Mouse (Mus musculus) cerebellum, adult 9-10 months (tissue): ENCODE results near the gene Armc10.
"Not testable (repeated sequence)": the region's sequence is repeated elsewhere in the genome, so short reads cannot be mapped to it uniquely, and the experiment has no call there.

ENCODE experiments used
- DNase-seq: peaks from one replicate; pipeline ENCODE4 v3.0.0; 2022

The Armc10 gene

DNA sequence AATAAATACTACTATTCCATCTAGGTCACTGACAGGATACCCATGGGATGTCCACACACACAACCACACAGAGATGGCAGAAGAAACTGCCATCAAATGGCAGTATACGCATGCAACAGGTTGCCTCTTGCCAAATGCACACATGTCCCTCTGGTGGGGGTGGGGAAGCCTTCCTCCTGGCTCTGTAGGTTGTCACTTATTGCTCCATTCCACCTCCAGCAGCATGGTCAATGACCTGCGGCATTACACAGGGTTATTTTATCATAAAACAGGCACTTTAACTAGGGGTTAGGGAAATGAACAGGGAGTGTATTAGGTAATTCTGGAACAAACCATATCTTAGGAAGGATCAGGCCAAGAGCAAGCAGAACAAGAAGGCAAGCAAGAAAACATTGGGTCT is 23.7 kb downstream of the Armc10 start:
- no peak for DNase-seq

DNA sequence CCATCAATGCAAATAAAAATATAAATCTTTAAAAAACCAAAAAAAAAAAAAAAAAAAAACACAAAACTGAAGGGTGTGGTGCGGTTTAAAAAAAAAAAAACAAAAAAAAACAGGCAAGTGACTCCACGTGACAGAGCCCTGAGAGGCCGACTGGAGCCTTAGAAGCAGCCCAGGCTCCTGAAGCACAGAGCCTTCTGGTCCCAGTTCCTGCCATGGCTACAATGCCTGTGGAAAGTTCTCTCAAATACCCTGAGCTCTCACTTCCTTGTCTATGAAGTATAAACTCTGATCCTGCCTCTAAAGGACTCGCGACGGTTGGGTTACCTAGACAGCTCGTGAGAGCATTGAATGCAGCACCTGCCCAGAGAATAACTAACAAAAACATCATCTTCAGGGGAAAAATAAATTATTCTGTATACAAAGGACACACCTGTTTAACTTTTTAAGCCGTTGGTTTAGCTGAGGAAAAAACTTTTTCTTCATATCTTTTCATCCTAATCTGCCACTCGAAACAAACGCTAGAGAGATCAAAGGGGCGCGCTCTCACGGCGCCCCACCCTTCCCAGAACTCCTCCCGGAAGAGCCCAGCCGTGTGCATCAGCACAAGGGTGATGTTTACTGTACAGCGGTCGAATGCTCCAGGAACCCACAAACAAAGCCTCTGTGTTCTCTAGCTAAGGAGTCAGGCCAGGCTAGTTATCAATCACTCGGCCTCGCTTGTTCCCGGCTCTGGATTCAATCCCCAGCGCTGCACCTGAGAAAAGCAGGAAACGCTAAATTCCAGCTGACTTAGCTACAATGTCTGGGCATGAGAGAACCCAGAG is 27.4 kb downstream of the Armc10 start:
- no peak for DNase-seq

DNA sequence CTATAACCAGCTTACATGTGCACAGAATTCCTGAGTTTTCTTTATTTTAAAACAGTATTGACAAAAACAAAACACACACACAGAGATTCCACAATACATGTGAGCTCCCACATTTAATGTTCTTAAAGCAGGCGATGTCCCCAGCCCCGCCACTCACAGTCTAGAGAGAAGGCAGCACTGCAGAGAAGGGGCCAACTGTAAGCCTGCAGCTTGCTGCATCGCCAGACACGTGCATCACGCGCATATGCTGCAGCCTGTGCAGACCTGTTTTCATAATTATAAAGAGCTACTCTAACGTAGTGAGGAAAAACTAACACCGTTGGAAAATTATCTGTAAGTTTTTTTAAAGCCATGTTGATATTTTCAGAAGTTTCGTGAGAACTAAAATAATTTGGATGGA is 28.1 kb downstream of the Armc10 start:
- DNase-seq = no peak

DNA sequence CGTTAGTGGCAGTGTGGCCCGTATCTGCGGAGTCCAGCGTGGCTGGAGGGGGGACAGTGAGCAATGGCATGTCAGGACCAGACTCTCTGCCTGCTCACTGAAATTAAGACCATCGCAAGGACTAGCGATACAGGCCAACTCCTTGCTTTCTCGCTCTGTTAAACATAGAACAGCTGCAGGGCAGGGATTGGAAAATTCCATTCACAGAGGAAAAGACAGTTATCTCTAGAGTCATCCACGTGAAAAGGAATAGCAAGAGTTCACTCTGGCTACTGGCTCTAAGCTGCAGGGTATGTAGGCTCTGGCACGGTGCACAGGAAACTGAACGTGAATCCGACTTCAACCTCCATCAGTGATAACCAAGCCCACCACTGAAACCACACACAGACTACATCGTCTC is 29.4 kb downstream of the Armc10 start:
- no peak for DNase-seq

DNA sequence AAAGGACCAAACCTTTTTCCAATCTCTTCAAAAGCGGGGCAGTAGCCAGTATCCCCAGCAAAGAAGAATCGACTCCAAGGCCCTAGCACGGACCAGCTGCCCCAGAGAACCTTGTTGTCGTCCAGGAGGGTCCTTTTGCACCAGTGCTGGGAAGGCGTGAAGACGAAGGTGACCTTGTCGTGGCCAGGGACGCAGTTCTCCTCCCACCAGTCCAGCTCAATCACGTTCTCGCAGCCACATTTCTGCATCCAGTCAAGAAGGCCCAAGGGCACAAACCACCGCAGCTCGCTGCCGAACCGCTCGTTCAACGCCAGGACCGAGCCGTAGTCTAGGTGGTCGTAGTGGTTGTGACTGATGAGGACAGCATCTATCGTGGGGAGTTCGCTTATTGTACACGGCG is 29.9 kb downstream of the Armc10 start:
- no peak for DNase-seq

DNA sequence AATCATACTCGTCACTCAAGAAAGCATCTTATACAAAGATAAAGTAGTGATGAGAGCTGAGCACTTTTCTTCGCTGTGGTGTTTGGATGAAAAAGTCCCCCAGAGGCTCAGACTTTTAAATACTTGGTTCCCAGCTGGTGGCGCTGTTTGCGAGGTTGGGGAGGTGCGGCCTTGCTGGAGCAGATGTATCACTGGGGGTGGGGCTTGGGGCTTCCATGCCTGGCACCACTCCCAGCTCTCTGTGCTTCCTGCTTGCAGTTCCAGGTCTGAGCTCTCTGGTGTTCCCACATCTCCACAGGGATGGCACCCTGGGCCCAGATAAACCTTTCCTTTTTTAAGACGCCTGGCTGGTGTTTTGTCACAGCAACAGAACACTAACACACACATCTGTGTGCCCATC is 32.3 kb downstream of the Armc10 start:
- no peak for DNase-seq

DNA sequence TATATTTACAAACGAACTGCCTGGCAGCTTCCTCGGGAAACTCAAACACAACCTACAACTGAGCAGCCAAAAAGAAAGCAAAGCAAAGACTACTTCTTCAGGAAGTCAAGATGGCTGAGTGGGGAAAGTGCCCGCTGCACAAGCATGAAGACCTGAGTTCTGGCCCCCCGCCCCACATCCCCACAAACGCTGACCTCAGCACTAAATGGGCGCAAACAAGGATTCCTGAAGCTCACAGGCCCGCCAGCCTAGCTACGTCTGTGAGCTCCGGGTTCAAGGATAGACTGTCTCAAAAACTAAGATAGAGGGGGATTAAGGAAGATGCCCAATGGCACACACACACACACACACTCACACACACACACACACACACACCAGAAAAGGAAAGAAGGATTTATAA is 32.8 kb downstream of the Armc10 start:
- DNase-seq = no peak

DNA sequence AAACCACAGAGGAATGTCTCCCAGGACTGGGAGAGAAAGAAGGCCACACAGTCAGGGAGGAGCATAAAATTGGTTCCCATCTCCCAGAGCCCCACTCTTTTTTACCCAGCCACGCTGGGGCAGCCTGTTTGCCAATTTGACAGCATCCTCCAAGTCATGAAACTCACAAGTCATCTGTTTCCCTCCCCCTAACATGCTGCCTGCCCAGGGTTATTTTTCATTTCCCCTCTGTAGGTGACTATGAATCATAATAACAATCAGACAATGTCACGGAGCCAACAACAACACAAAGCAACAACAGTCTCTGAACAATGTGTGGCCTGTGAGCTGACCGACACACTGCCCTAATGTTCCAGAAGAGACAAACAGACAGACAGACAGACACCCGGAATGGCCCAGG is 34.4 kb downstream of the Armc10 start:
- no peak for DNase-seq

DNA sequence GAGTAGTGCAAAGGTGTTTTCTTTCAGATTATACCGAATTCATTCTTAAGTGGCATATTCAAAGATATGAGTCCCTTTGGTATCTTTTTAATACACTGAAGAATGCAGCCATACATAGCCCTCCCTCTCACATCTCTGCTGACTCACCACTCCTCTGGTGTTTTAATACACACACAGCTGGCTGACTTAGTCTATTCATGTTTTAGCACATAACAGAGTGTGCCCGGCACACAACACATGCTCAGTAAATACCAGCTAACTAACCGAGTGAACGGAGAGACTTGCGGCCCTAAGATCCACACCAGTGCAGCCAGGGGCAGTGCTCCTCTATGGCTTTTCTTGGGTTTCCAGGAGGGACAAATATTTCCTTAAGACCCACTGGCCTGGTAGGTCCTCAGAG is 35.3 kb downstream of the Armc10 start:
- no peak for DNase-seq

DNA sequence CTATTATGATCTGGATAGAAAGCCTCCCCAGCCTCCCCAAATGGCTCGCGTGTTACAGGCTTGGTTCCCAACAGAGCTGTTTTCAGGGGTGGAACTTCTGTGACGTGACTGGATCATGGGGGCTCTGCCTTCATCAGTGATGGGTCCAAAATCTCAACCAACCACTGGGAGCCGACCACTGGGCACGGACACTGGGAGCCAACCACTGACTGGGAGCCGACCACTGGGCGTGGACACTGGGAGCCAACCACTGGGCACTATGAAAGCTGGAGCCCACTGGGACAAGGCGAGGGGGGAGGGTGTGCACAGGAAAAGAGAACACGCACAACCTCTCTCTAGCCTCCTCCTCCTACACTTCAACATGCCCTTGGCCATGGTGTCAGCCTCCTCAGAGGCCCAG is 38.2 kb downstream of the Armc10 start:
- no peak for DNase-seq

DNA sequence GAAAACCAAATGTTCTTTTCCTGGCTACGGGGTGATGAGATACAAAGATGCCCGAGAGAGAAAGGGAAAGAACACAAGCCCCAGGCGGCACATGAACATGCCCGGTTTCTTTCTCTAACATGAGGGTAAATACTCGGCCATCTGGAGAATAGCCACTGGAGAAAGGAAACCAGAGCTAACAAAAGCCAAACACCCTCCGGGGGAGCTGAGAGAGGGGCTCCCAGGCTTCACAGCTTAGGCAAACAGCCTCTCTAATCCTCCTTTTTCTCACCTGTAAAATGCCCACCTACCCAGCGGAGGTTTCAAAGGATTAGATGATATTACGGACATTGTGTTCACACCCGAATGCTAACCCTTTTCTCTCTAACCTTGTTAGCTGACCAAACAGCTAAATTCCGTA is 39.4 kb downstream of the Armc10 start:
- no peak for DNase-seq

DNA sequence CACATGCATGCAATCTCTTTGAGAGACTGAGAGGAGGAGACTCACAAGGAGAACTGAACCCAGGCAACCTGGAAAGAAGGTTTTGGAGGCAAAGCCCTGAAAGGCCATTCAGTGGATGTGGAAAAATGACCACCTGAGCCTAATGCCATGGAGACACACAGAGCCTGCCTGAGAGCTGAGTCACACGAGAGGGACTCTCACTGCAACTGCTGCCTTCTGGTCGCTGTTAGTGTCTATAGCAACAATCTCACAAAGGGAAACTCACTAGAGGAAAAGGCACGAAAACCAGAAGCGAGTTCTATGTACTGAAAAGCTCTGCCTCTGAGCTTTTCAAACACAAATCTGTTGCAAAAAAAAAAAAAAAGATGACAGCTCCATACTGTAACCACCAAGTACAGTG is 41.4 kb downstream of the Armc10 start:
- DNase-seq = no peak

DNA sequence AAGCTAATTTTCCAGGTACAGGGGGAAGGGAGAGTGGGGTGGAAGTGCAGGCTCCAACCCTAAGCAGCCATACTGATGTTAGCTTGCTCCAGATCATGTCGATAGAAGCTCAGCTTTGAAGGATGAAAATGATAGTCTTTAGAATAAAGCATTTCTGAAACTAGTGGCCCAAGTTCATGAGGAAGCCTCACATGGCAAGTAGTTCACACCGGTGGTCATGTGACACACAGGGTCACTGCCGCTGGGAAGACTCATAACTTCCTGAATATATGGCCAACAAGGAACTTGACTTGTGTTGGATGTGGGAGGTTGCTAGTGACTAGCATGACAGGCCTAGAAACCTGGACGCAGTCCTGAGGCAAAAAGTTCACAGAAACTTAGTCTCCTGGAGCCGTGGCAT is 46.6 kb downstream of the Armc10 start:
- no peak for DNase-seq

DNA sequence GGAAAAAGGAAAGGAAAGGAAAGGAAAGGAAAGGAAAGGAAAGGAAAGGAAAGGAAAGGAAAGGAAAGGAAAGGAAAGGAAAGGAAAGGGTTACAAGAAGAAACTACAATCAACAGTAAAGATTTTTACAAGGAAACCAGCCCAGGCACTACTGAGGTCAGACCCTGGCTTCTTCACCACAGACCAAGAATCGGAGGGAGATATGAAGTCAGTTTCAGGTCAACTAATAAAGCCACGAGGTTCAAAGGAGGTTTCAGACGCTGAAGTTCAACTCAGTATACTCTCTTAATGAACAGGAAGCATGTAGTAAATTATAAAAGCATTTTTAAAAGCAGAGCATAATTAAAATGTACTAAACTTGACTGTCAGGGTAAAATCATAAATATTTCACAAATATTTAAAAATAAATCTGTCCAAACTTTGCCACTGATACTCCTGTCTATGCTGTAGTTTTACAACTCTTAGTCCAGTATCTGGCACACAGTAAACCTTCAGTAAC is 47.8 kb downstream of the Armc10 start:
- DNase-seq = no peak

DNA sequence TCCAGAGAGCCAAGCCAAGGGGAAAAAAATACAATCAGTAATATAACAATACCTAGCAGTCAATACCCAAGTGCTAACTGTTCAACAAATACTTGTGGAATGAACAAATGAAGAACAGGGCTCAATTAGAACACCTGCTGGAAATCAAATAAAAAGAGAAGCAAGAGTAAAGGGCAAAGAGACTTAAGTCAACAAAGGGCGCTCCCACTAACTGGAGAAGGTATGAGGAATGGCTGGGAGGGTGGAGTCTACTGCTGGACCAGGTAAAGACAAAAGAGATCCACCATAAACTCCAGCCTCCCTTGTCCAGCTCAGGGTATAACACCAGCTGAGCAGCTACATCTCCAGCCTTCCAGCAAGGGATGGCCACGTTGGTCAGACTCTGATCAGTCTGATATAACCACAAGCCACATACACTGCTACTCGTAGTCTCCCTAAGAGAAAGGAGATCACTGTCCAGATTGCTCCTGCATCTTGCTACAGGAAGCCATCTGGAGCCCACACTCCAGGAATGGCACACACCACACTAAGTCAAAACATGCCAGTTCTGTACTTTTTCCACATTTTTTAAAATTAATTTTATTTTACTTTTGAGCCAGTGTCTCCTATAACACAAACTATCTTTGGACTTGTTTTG is 49.4 kb downstream of the Armc10 start:
- no peak for DNase-seq

DNA sequence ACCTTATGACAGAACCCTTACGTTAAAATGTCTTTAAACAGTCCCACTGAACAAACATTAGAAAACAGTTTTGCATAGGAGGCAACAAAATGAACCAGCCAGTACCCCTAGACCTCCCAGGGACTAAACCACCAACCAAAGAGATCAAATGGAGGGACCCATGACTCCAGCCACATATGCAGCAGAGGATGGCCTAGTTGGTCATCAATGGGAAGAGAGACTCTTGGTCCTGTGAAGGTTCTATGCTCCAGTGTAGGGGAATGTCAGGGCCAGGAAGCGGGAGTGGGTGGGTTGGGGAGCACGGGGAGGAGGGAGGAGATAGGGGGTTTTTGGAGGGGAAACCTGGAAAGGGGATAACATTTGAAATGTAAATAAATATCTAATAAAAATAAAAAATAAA is 53.9 kb downstream of the Armc10 start:
- not testable (repeated sequence) for DNase-seq

DNA sequence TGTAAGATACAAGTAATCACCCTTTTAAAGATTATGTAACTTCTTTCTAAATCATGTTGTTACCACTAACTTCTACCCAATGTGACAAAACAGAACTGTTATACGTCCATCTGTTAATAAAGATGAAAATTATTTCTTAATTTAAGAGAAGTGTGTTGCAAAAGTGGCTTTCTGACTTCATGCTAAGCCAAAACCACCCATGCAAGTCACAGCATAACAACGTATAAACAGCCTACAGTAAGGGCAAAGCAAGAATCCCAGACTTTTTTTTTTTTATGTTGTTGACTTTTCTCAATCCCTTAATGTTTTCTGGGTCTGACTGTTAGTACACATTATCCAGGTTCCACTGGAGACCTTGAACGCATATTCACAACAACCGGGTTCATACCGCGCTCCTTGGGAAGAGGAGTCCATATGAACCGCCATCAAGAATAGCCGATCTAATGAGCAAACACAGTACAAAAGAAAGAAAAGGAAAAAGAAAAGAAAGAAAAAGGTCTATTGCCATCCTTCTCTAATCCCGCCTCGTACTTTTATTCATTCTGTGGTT is 54.7 kb downstream of the Armc10 start:
- peak; percentile 38 for DNase-seq

DNA sequence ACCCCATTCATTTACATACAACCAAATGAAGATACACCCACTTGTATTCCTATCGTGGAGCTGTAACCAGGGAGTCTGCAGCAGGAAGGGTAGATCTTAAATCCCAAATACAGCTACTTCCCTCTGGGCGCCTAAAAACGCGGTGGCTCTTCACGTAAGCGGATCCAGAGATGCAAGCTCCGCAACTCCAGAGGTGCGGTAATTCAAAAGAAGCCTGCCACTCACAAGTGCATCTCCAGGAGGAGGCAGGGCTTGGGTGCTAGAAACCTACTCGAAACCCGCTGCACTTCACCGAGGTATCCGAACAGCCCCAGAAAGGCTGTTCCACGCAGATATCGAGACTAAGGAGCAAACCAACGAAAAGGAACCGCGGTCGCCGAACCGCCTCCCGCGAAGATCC is 55.3 kb downstream of the Armc10 start:
- DNase-seq = no peak

DNA sequence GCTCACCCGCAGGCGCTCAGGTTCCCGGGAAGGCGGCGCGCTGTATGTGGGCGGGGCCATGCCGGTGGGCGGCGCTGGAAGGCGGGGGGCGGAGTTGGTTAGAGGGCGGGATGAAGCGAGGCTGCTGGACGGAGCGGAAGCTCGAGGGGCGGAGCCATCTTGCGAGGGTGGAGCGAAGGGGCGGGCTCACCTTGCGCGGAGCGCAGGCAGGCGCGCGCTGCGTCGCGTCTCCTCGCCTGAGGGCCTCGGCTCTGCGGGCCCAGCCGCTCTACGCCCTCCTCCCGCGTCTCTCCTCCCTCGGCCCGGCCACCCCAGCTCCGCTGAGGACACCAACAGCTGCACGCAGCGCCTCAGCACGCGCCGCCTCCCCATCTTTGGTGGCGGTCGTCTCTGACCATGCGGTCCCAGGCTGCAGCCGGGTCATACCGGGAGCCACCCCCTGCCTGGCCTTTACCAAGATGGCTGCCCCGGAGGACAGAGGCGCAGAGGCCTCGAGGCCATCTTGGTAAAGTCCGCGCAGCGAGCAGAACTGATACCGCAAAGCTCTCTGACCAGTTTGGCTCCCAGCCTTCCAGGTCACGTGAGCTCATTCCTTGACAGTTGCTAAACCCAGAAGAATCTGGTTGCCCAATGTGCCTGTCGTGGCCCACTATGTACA is 55.9 kb downstream of the Armc10 start, which contains the start of gene Napepld:
Gene Napepld (minus strand): TSS at position 46 of the 658 bp plus-strand sequence.
- DNase-seq = peak; percentile 99

DNA sequence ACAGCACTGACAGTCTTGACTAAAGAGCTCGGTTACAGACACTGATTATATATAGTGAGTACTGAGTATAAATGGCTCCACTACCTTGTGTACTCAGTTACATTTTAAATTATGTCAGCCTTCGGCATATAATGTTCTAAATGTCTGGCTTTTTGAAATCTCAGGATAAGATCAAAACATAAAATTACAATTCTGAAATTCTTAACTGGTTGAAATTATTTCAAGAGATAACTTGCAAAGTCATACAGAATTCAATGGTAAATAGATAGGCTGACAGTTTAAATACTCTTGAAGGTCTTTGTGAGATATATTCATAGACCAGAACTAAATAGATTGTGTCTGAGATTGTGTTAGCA is 56.4 kb downstream of the Armc10 start:
- DNase-seq = no peak

DNA sequence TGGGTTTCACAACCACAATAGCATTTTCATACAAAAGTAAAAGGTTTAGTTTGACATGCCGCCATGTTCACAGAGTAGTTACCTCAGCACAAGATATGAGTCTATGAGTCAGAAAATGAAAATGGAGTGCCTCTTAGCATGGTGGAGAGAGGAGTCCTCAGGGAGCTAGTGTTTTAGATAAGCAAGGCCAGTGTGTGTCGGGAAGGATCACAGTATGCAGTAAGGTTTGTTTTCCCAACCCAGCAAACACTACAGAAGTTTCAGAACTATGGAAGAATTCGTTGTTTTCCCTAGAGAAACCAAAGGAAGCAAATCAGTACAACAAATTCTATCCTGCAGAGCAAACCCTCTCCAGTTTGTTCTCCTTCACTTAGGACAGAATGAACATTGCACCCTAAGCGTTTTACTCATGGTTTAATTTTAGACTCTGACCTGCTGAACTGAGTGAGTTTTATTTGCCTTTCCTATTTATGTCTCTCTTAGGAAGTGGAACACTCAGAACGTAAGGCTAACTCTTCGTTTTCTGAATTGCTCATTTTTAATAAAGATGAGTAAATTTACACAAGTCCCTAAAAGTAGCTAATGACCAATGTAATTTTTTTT is 57.4 kb downstream of the Armc10 start:
- no peak for DNase-seq

DNA sequence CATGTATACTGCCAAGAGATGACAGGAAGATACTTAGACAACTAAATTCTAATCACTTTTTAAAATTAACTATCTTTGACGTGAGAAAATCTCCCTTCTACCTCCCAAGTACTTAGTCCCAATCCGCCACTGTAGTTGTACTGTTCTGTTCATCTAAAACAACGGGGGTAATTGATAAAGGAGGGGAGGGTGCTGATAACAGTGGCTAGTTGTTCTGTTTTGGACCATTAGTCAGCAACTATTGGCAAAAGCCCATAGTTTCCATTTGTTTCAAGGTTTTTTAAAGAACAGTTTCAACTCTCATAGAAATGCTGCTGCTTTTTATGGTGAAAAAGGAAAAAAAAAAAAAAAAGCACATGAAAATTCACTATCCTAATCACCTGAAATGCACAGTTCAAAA is 58.1 kb downstream of the Armc10 start:
- DNase-seq = no peak

DNA sequence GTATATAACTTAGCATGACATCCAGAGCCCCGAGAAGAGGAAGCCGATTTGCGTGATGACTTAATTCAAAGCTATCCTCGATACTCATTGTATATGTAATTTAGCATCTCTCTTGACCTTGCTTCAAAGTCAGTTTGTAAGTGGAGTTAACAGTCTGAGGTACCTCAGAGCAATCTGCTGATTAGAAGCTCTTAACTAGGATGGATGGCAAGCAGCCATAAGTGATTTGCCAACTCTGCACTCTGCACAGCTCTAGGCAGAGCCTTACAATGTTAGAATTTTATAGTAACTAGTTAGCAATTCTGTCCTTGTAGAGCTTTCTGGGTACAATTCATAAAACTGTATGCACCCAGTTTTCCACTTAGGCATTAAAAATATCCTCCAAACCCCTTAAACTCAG is 60.9 kb downstream of the Armc10 start:
- DNase-seq = no peak
